Mouse (Mus musculus): ENCODE results near the gene Auts2. TPM values are rescaled to one million over a fixed set of nuclear protein-coding genes. Genes with fewer than 3 reads are reported as not detected.

Gene Auts2
- polyA plus RNA-seq, 1 experiment from 2014 or later: 82.5 TPM

GRCm38 (mm10) chr5:132541371-132541931 is 1.7 kb downstream of the Auts2 start:
- ATAC-seq (ENCODE audit: low read depth): peak; percentile 22

GRCm38 (mm10) chr5:132540841-132541311 is 2.3 kb downstream of the Auts2 start:
- no peaks in the 10 kb centered on the region for H3K27me3 ChIP-seq (ENCODE audit: control insufficient read depth, insufficient read depth, low read length)
- H3K4me3 ChIP-seq (ENCODE audit: low read depth, low read length): peak overlapping the region; percentile 82
- ATAC-seq (ENCODE audit: low read depth): 0 out of 2 replicates have a peak, but pooled peaks have one; percentile 2
- peaks cover 15% of the 10 kb centered on the region for H3K4me1 ChIP-seq (ENCODE audit: control insufficient read depth, insufficient read depth, low read length)
- H3K36me3 ChIP-seq (ENCODE audit: control insufficient read depth, insufficient read depth, low read length): no peaks in the 10 kb centered on the region
- H3K9ac ChIP-seq (replicated peaks; ENCODE audit: low read depth, low read length): peak overlapping the region; percentile 89
- no peaks in the 10 kb centered on the region for H3K9me3 ChIP-seq (ENCODE audit: control insufficient read depth, low read length)
- WGBS: 0% methylated on average over 7 of the region's 7 CpGs
- peak overlapping the region; percentile 62 for H3K4me2 ChIP-seq (ENCODE audit: low read depth, low read length)
- peak overlapping the region; percentile 87; the same call in 1 of the 2 replicates for H3K27ac ChIP-seq (ENCODE audit: low read depth, low read length)

More at GRCm38 (mm10) chr5:132541371-132541931, 1.7 kb downstream of the Auts2 start:
- WGBS: under 1% methylated on average over 46 of the region's 46 CpGs
- peak overlapping the region; percentile 89 for H3K9ac ChIP-seq (replicated peaks; ENCODE audit: low read depth, low read length)
- peak overlapping the region; percentile 87 for H3K27ac ChIP-seq (ENCODE audit: low read depth, low read length)
- H3K4me1 ChIP-seq (ENCODE audit: control insufficient read depth, insufficient read depth, low read length): peaks cover 15% of the 10 kb centered on the region
- H3K9me3 ChIP-seq (ENCODE audit: control insufficient read depth, low read length): no peaks in the 10 kb centered on the region
- H3K36me3 ChIP-seq (ENCODE audit: control insufficient read depth, insufficient read depth, low read length): no peaks in the 10 kb centered on the region
- H3K4me2 ChIP-seq (ENCODE audit: low read depth, low read length): peak overlapping the region; percentile 62
- H3K27me3 ChIP-seq (ENCODE audit: control insufficient read depth, insufficient read depth, low read length): no peaks in the 10 kb centered on the region
- peak overlapping the region; percentile 82 for H3K4me3 ChIP-seq (ENCODE audit: low read depth, low read length)

GRCm38 (mm10) chr5:132537475-132537874 is 5.7 kb downstream of the Auts2 start:
- 91% methylated on average over 4 of the region's 4 CpGs for WGBS
- Histone ChIP-seq H3K9me3 (ENCODE audit: control insufficient read depth, low read length) (no peaks in the 10 kb centered on the region), H3K4me1 (ENCODE audit: control insufficient read depth, insufficient read depth, low read length) (peaks cover 24% of the 10 kb centered on the region), H3K27me3 (ENCODE audit: control insufficient read depth, insufficient read depth, low read length) (no peaks in the 10 kb centered on the region), H3K4me3 (ENCODE audit: low read depth, low read length) (no peak overlapping the region), H3K36me3 (ENCODE audit: control insufficient read depth, insufficient read depth, low read length) (no peaks in the 10 kb centered on the region), H3K27ac (ENCODE audit: low read depth, low read length) (no peak overlapping the region), H3K9ac (replicated peaks; ENCODE audit: low read depth, low read length) (no peak overlapping the region), H3K4me2 (ENCODE audit: low read depth, low read length) (no peak overlapping the region)
- ATAC-seq (ENCODE audit: low read depth): no peak

- Histone ChIP-seq H3K4me1 (ENCODE audit: control insufficient read depth, insufficient read depth, low read length) (peaks cover 37% of the 10 kb centered on the region), H3K9ac (replicated peaks; ENCODE audit: low read depth, low read length) (no peak overlapping the region), H3K4me3 (ENCODE audit: low read depth, low read length) (no peak overlapping the region), H3K9me3 (ENCODE audit: control insufficient read depth, low read length) (no peaks in the 10 kb centered on the region), H3K27ac (ENCODE audit: low read depth, low read length) (no peak overlapping the region), H3K36me3 (ENCODE audit: control insufficient read depth, insufficient read depth, low read length) (no peaks in the 10 kb centered on the region), H3K27me3 (ENCODE audit: control insufficient read depth, insufficient read depth, low read length) (no peaks in the 10 kb centered on the region), H3K4me2 (ENCODE audit: low read depth, low read length) (no peak overlapping the region)
- ATAC-seq (ENCODE audit: low read depth): no peak
- WGBS: 26% methylated on average over 3 of the region's 3 CpGs
Measured at GRCm38 (mm10) chr5:132526395-132526794, 16.7 kb downstream of the Auts2 start.

GRCm38 (mm10) chr5:132521358-132521873 is 21.7 kb downstream of the Auts2 start:
- Histone ChIP-seq H3K27ac (ENCODE audit: low read depth, low read length) (no peak overlapping the region), H3K4me3 (ENCODE audit: low read depth, low read length) (no peak overlapping the region), H3K9ac (replicated peaks; ENCODE audit: low read depth, low read length) (no peak overlapping the region), H3K9me3 (ENCODE audit: control insufficient read depth, low read length) (no peaks in the 10 kb centered on the region), H3K4me1 (ENCODE audit: control insufficient read depth, insufficient read depth, low read length) (peaks cover 47% of the 10 kb centered on the region), H3K27me3 (ENCODE audit: control insufficient read depth, insufficient read depth, low read length) (no peaks in the 10 kb centered on the region), H3K36me3 (ENCODE audit: control insufficient read depth, insufficient read depth, low read length) (no peaks in the 10 kb centered on the region), H3K4me2 (ENCODE audit: low read depth, low read length) (no peak overlapping the region)
- WGBS: 47% methylated on average over 12 of the region's 12 CpGs
- no peak for ATAC-seq (ENCODE audit: low read depth)

GRCm38 (mm10) chr5:132517879-132518278 is 25.3 kb downstream of the Auts2 start:
- no peaks in the 10 kb centered on the region for H3K9me3 ChIP-seq (ENCODE audit: control insufficient read depth, low read length)
- H3K36me3 ChIP-seq (ENCODE audit: control insufficient read depth, insufficient read depth, low read length): no peaks in the 10 kb centered on the region
- 25% methylated on average over 6 of the region's 6 CpGs for WGBS
- H3K4me2 ChIP-seq (ENCODE audit: low read depth, low read length): peak overlapping the region; percentile 8; the same call in 1 of the 2 replicates
- no peak overlapping the region for H3K9ac ChIP-seq (replicated peaks; ENCODE audit: low read depth, low read length)
- no peak for ATAC-seq (ENCODE audit: low read depth)
- H3K27ac ChIP-seq (ENCODE audit: low read depth, low read length): no peak overlapping the region
- no peak overlapping the region for H3K4me3 ChIP-seq (ENCODE audit: low read depth, low read length)
- peaks cover 43% of the 10 kb centered on the region for H3K4me1 ChIP-seq (ENCODE audit: control insufficient read depth, insufficient read depth, low read length)
- no peaks in the 10 kb centered on the region for H3K27me3 ChIP-seq (ENCODE audit: control insufficient read depth, insufficient read depth, low read length)

GRCm38 (mm10) chr5:132514521-132514920 is 28.6 kb downstream of the Auts2 start:
- no peak overlapping the region for H3K9ac ChIP-seq (replicated peaks; ENCODE audit: low read depth, low read length)
- H3K4me2 ChIP-seq (ENCODE audit: low read depth, low read length): no peak overlapping the region
- ATAC-seq (ENCODE audit: low read depth): no peak
- H3K4me3 ChIP-seq (ENCODE audit: low read depth, low read length): no peak overlapping the region
- H3K9me3 ChIP-seq (ENCODE audit: control insufficient read depth, low read length): no peaks in the 10 kb centered on the region
- no peaks in the 10 kb centered on the region for H3K27me3 ChIP-seq (ENCODE audit: control insufficient read depth, insufficient read depth, low read length)
- WGBS: 91% methylated on average over 6 of the region's 6 CpGs
- peaks cover 28% of the 10 kb centered on the region for H3K4me1 ChIP-seq (ENCODE audit: control insufficient read depth, insufficient read depth, low read length)
- H3K36me3 ChIP-seq (ENCODE audit: control insufficient read depth, insufficient read depth, low read length): no peaks in the 10 kb centered on the region
- no peak overlapping the region for H3K27ac ChIP-seq (ENCODE audit: low read depth, low read length)

GRCm38 (mm10) chr5:132513206-132513605 is 29.9 kb downstream of the Auts2 start:
- peaks cover 21% of the 10 kb centered on the region for H3K4me1 ChIP-seq (ENCODE audit: control insufficient read depth, insufficient read depth, low read length)
- H3K9me3 ChIP-seq (ENCODE audit: control insufficient read depth, low read length): no peaks in the 10 kb centered on the region
- no peak overlapping the region for H3K4me2 ChIP-seq (ENCODE audit: low read depth, low read length)
- no peaks in the 10 kb centered on the region for H3K27me3 ChIP-seq (ENCODE audit: control insufficient read depth, insufficient read depth, low read length)
- no peak overlapping the region for H3K9ac ChIP-seq (replicated peaks; ENCODE audit: low read depth, low read length)
- WGBS: 37% methylated on average over 7 of the region's 7 CpGs
- H3K36me3 ChIP-seq (ENCODE audit: control insufficient read depth, insufficient read depth, low read length): no peaks in the 10 kb centered on the region
- no peak for ATAC-seq (ENCODE audit: low read depth)
- H3K4me3 ChIP-seq (ENCODE audit: low read depth, low read length): no peak overlapping the region
- no peak overlapping the region for H3K27ac ChIP-seq (ENCODE audit: low read depth, low read length)

GRCm38 (mm10) chr5:132509464-132509885 is 33.7 kb downstream of the Auts2 start:
- peaks cover 10% of the 10 kb centered on the region; the same call in 1 of the 2 replicates for H3K4me1 ChIP-seq (ENCODE audit: control insufficient read depth, insufficient read depth, low read length)
- no peaks in the 10 kb centered on the region for H3K27me3 ChIP-seq (ENCODE audit: control insufficient read depth, insufficient read depth, low read length)
- ATAC-seq (ENCODE audit: low read depth): no peak
- H3K4me2 ChIP-seq (ENCODE audit: low read depth, low read length): peak overlapping the region; percentile 17; the same call in 1 of the 2 replicates
- no peaks in the 10 kb centered on the region for H3K9me3 ChIP-seq (ENCODE audit: control insufficient read depth, low read length)
- no peak overlapping the region for H3K4me3 ChIP-seq (ENCODE audit: low read depth, low read length)
- no peak overlapping the region for H3K27ac ChIP-seq (ENCODE audit: low read depth, low read length)
- H3K36me3 ChIP-seq (ENCODE audit: control insufficient read depth, insufficient read depth, low read length): no peaks in the 10 kb centered on the region
- 8% methylated on average over 9 of the region's 9 CpGs for WGBS
- no peak overlapping the region for H3K9ac ChIP-seq (replicated peaks; ENCODE audit: low read depth, low read length)

Measured in neural tube, embryonic 14.5 days (tissue).